Mouse (Mus musculus) liver, embryonic 15.5 days (tissue): ENCODE results near the gene Macrod2. TPM values are rescaled to one million over a fixed set of nuclear protein-coding genes. Genes with fewer than 3 reads are reported as not detected.

ENCODE experiments used
- ATAC-seq: fragments of 200-750 bp; cut with Nextera tagmentation; 2 replicates; pipeline ENCODE4 v1.8.0; 2017; ENCODE audit warnings: moderate number of reproducible peaks, mild to moderate bottlenecking, moderate library complexity; ENCODE audit not compliant: insufficient read depth
- H3K27ac ChIP-seq: fragments of 300-500 bp; sonication (generic); replicated peaks from 2 replicates; pipeline ENCODE4 v1.5.1; 2015; ENCODE audit warnings: mild to moderate bottlenecking, inconsistent platforms
- H3K27me3 ChIP-seq: fragments of 300-500 bp; sonication (generic); 2 replicates; pipeline ENCODE4 v1.6.1; 2015; ENCODE audit warnings: mild to moderate bottlenecking, inconsistent platforms
- H3K36me3 ChIP-seq: fragments of 300-500 bp; sonication (generic); replicated peaks from 2 replicates; pipeline ENCODE4 v1.6.1; 2015; ENCODE audit warnings: moderate library complexity, mild to moderate bottlenecking, inconsistent platforms
- H3K4me1 ChIP-seq: fragments of 300-500 bp; sonication (generic); replicated peaks from 2 replicates; pipeline ENCODE4 v1.6.1; 2015; ENCODE audit warnings: inconsistent platforms
- H3K4me2 ChIP-seq: fragments of 300-500 bp; sonication (generic); 2 replicates; pipeline ENCODE4 v1.6.1; 2015; ENCODE audit warnings: moderate library complexity, mild to moderate bottlenecking, inconsistent platforms
- H3K4me3 ChIP-seq: fragments of 300-500 bp; sonication (generic); replicated peaks from 2 replicates; pipeline ENCODE4 v1.5.1; 2015; ENCODE audit warnings: mild to moderate bottlenecking, inconsistent platforms
- H3K9ac ChIP-seq: fragments of 300-500 bp; sonication (generic); 2 replicates; pipeline ENCODE4 v1.6.1; 2015; ENCODE audit warnings: moderate library complexity, mild to moderate bottlenecking, inconsistent platforms
- H3K9me3 ChIP-seq: fragments of 300-500 bp; sonication (generic); replicated peaks from 2 replicates; pipeline ENCODE4 v1.6.1; 2016; ENCODE audit warnings: inconsistent platforms
- WGBS: fragments of 180-500 bp; shearing (Covaris S2); methylation state at CpG from one replicate; pipeline ENCODE4 v1.1.7; 2015; ENCODE audit warnings: mixed read lengths; ENCODE audit not compliant: insufficient replicate concordance; 5-methylcytosine and 5-hydroxymethylcytosine counted together
- polyA plus RNA-seq: library from polyadenylated mRNA; unstranded; fragments of >200 nt; fragmentation: Nextera tagmentation; extraction: Ambion mirVana; gene quantifications from 2 replicates; pipeline ENCODE4 v1.2.1, GENCODE M21; 2015

The Macrod2 gene
- polyA plus RNA-seq, 1 experiment from 2014 or later = 6.9 TPM

DNA sequence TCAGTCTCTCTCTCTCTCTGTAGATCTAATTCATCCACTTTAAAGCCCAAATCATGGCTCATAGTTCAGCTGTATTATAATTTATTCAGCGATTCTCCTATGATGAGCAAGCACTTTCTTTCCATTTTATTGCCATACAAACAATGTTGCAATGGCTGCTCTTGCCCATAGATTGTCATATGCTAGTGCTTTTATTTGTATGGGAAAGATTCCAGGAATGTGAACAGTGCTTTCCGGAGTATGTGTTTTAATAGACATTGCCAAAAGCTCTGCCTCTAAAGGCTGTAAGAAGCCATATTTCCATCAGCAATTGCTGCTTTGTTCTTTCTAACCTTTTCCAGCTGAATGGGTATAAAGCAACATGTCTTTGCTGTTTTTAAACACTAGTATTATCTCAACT, 1872.7 kb downstream of the Macrod2 start:
- no peak for ATAC-seq
- H3K36me3 ChIP-seq = no peaks in the 10 kb centered on the region
- no peaks in the 10 kb centered on the region for H3K4me1 ChIP-seq
- no peak overlapping the region for H3K4me2 ChIP-seq
- no peak overlapping the region for H3K4me3 ChIP-seq
- no peaks in the 10 kb centered on the region for H3K9me3 ChIP-seq
- WGBS = 70% methylated on average over 2 of the region's 2 CpGs
- no peak overlapping the region for H3K9ac ChIP-seq
- H3K27me3 ChIP-seq = no peaks in the 10 kb centered on the region
- no peak overlapping the region for H3K27ac ChIP-seq

GRCm38 (mm10) chr2:142286761-142287160, 1891.7 kb downstream of the Macrod2 start:
- H3K4me2 ChIP-seq = no peak overlapping the region
- ATAC-seq = no peak
- H3K27ac ChIP-seq = no peak overlapping the region
- no peaks in the 10 kb centered on the region for H3K9me3 ChIP-seq
- H3K9ac ChIP-seq = no peak overlapping the region
- H3K4me1 ChIP-seq = no peaks in the 10 kb centered on the region
- H3K4me3 ChIP-seq = no peak overlapping the region
- H3K27me3 ChIP-seq = no peaks in the 10 kb centered on the region
- H3K36me3 ChIP-seq = no peaks in the 10 kb centered on the region
- 9% methylated on average over 1 of the region's 1 CpGs for WGBS

DNA sequence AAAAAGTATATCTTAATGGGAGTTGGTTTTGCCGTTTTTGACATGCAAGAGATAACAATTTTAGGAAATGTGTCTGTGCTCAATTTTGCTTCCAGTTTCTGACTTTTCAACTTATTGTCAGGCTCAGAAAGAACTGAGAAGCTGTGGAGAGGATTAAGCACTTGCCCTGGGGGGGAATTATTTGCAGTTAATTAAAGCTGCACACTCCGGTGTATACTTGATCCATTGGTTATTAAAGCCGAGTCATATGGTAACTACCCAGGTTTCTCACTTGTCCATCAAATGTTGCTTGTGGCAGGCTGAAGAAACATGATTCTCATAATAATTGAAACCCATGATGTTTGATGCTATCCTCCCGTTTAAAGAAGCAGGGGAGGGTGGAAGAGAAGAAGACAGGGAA, 1899.7 kb downstream of the Macrod2 start:
- 61% methylated on average over 4 of the region's 4 CpGs for WGBS
- Histone ChIP-seq H3K4me3 (no peak overlapping the region), H3K4me2 (no peak overlapping the region)

DNA sequence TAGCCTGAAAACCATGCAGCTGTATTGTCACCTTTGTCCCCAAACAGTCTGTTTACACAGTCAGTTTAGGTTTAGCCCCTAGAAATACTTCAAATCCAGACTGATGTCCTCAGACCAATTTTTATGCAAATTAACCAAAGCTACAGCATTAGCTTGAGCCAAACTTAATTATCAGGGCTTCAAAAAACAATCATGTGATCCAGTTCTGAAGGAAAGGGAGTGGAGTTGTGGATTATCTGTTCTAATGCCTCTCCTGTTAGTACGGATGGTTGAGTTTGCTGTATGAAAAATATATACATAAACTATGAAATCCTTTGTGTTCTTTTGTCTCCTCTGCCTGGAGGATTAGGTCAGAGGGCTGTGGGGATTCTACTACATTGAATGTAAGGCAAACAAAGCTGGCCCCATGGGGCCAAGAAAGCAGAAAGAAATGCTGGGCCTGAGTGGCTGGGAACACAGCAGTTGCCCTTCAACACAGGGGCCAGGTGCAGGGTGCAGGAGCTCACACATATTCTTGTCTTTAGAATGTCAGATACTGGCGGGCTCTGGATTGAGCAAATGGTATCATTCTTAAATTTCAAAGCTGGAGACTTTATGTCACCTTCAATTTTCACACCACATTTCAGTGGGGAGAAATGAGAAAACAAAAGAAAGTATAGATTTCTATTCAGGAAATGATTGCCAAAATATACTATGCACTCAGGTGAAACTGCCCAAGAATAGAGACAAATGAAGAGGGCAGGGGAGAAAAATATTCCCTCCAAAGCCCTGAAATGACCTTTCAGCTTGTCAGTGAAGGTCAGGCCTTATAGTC, 1908.2 kb downstream of the Macrod2 start:
- Histone ChIP-seq H3K9me3 (no peaks in the 10 kb centered on the region), H3K4me1 (no peaks in the 10 kb centered on the region), H3K4me3 (no peak overlapping the region), H3K9ac (no peak overlapping the region), H3K27ac (no peak overlapping the region), H3K36me3 (no peaks in the 10 kb centered on the region), H3K27me3 (no peaks in the 10 kb centered on the region), H3K4me2 (no peak overlapping the region)
- WGBS = 34% methylated on average over 2 of the region's 2 CpGs
- no peak for ATAC-seq

More for the DNA sequence above, 1899.7 kb downstream of the Macrod2 start:
- Histone ChIP-seq H3K9ac (no peak overlapping the region), H3K9me3 (no peaks in the 10 kb centered on the region), H3K4me1 (no peaks in the 10 kb centered on the region), H3K27ac (no peak overlapping the region), H3K36me3 (no peaks in the 10 kb centered on the region), H3K27me3 (no peaks in the 10 kb centered on the region)
- no peak for ATAC-seq

DNA sequence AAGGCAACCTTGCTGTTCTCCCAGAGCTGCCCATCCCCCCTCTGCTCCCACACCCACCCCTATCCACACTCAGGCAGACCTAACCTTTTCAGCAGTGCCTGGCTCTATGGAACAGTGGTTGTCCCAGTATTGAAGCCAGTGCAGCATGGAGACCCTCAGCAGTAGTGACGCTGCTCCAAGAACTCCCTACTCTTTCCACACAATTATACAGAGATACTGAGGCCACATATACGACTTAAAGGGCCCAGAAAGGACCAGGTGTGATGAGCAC, 1908.7 kb downstream of the Macrod2 start:
- no peaks in the 10 kb centered on the region for H3K9me3 ChIP-seq
- H3K27me3 ChIP-seq = no peaks in the 10 kb centered on the region
- no peak overlapping the region for H3K4me3 ChIP-seq
- no peak overlapping the region for H3K4me2 ChIP-seq
- 32% methylated on average over 2 of the region's 2 CpGs for WGBS
- H3K9ac ChIP-seq = no peak overlapping the region
- no peaks in the 10 kb centered on the region for H3K4me1 ChIP-seq
- no peak overlapping the region for H3K27ac ChIP-seq
- no peak for ATAC-seq
- H3K36me3 ChIP-seq = no peaks in the 10 kb centered on the region

DNA sequence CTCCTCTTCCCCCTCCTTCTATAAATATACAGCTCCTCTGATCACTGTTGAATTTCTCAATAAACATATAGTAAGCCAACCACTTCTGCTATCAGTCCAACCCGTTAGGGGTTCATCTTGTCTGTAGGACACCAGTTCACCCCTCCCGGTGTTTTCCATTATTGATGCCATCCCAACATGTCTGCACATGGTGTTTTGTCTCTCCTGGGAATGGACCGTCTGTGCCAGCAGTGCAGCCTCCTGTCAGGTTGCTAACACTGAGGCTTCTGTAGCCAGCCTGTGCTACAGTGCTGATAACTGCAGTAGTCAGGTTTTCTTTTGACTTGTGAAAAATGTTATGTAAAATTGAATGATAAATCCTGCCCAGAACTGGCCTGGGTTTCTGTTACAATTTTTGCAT, 1928.0 kb downstream of the Macrod2 start:
- H3K4me3 ChIP-seq = no peak overlapping the region
- no peaks in the 10 kb centered on the region for H3K4me1 ChIP-seq
- ATAC-seq = no peak
- 67% methylated on average over 3 of the region's 3 CpGs for WGBS
- no peaks in the 10 kb centered on the region for H3K9me3 ChIP-seq
- no peak overlapping the region for H3K9ac ChIP-seq
- H3K27me3 ChIP-seq = no peaks in the 10 kb centered on the region
- no peak overlapping the region for H3K4me2 ChIP-seq
- no peaks in the 10 kb centered on the region for H3K36me3 ChIP-seq
- H3K27ac ChIP-seq = no peak overlapping the region

GRCm38 (mm10) chr2:142326737-142327136, 1931.6 kb downstream of the Macrod2 start:
- Histone ChIP-seq H3K9me3 (no peaks in the 10 kb centered on the region), H3K36me3 (no peaks in the 10 kb centered on the region), H3K9ac (no peak overlapping the region), H3K4me2 (no peak overlapping the region), H3K4me3 (no peak overlapping the region), H3K27ac (no peak overlapping the region), H3K4me1 (no peaks in the 10 kb centered on the region), H3K27me3 (no peaks in the 10 kb centered on the region)
- WGBS = 61% methylated on average over 3 of the region's 3 CpGs
- no peak for ATAC-seq

DNA sequence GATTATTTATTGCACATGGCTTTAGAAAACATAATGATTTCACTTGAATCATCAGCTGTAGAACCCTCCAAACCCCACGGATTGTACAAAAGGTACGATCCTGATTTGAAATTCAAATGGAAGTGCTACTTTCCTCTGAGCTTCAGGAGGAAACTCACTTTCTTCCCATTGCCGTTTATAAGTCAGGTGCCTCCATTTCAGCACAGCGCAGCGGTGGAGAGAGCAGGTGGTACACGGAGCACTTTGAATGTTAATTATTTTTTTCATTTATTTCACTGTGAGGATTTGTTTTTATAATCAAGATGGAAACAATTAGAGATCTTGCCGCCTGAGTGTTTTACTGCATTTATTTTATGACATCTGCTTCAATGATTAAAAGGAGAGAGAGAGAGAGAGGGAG, 1934.7 kb downstream of the Macrod2 start:
- no peaks in the 10 kb centered on the region for H3K4me1 ChIP-seq
- H3K9me3 ChIP-seq = no peaks in the 10 kb centered on the region
- 59% methylated on average over 7 of the region's 7 CpGs for WGBS
- no peak overlapping the region for H3K4me2 ChIP-seq
- H3K9ac ChIP-seq = no peak overlapping the region
- H3K27ac ChIP-seq = no peak overlapping the region
- H3K4me3 ChIP-seq = no peak overlapping the region
- no peak for ATAC-seq
- H3K36me3 ChIP-seq = no peaks in the 10 kb centered on the region
- no peaks in the 10 kb centered on the region for H3K27me3 ChIP-seq

- ATAC-seq = no peak
- no peak overlapping the region for H3K9ac ChIP-seq
- H3K36me3 ChIP-seq = no peaks in the 10 kb centered on the region
- H3K27me3 ChIP-seq = no peaks in the 10 kb centered on the region
- H3K9me3 ChIP-seq = no peaks in the 10 kb centered on the region
- H3K4me2 ChIP-seq = no peak overlapping the region
- no peak overlapping the region for H3K4me3 ChIP-seq
- no peak overlapping the region for H3K27ac ChIP-seq
- H3K4me1 ChIP-seq = no peaks in the 10 kb centered on the region
- 18% methylated on average over 7 of the region's 7 CpGs for WGBS
Measured at GRCm38 (mm10) chr2:142334441-142335102, 1939.5 kb downstream of the Macrod2 start.

GRCm38 (mm10) chr2:142335103-142335999, 1940.2 kb downstream of the Macrod2 start:
- Histone ChIP-seq H3K4me2 (no peak overlapping the region), H3K4me1 (no peaks in the 10 kb centered on the region)
- ATAC-seq = no peak

GRCm38 (mm10) chr2:142344021-142344420, 1948.9 kb downstream of the Macrod2 start:
- ATAC-seq = no peak
- no peak overlapping the region for H3K4me2 ChIP-seq
- no peaks in the 10 kb centered on the region for H3K9me3 ChIP-seq
- H3K36me3 ChIP-seq = no peaks in the 10 kb centered on the region
- no peak overlapping the region for H3K27ac ChIP-seq
- 25% methylated on average over 2 of the region's 2 CpGs for WGBS
- H3K27me3 ChIP-seq = no peaks in the 10 kb centered on the region
- H3K9ac ChIP-seq = no peak overlapping the region
- H3K4me3 ChIP-seq = no peak overlapping the region
- H3K4me1 ChIP-seq = no peaks in the 10 kb centered on the region

More at GRCm38 (mm10) chr2:142335103-142335999, 1940.2 kb downstream of the Macrod2 start:
- H3K36me3 ChIP-seq = no peaks in the 10 kb centered on the region
- no peaks in the 10 kb centered on the region for H3K27me3 ChIP-seq
- H3K4me3 ChIP-seq = no peak overlapping the region
- no peak overlapping the region for H3K27ac ChIP-seq
- H3K9me3 ChIP-seq = no peaks in the 10 kb centered on the region
- 50% methylated on average over 10 of the region's 10 CpGs for WGBS
- H3K9ac ChIP-seq = no peak overlapping the region
